Mouse (Mus musculus): Measurements from ENCODE around the gene Cox7a2. TPM values are rescaled to one million over a fixed set of nuclear protein-coding genes. Genes with fewer than 3 reads are reported as not detected.

The Cox7a2 gene
- polyA plus RNA-seq, 1 experiment from 2014 or later: 965 TPM

DNA sequence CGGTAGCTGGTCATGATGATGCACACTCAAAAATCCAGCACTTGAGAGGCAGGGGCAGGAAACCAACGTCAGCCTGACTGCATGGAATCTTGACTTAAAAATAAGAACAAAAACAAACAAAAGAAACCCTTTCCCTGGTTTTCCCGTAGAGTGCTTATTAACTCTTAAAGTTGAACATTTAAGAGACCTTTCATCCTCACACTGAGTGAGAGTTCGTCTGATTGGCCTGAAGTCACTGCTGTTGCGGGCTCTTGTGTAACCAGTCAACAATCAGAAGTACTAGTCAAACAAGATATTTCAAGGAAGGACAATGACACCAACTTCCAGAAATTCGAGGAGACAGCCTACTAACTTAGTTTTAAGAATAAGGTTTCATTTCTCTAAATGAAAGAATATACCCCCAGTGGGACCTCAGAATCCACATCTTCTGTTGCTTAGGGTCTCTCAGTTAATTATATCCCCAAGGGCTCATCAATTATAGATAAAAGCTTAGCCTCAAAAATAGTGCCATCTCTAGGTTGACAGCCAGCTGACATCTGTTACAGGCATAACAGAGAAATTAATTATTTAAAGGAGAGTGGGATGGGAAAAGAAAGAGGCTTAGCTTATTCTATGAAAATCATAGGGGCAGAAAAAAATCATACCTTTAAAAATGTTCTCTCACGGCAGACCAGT lies 36.9 kb upstream of the Cox7a2 start:
- Histone ChIP-seq H3K36me3 (ENCODE audit: control insufficient read depth, insufficient read depth, low read length) (no peaks in the 10 kb centered on the region), H3K4me3 (ENCODE audit: low read depth, low read length) (no peak overlapping the region), H3K9ac (ENCODE audit: low read length) (no peak overlapping the region), H3K27me3 (ENCODE audit: control insufficient read depth, insufficient read depth, low read length) (no peaks in the 10 kb centered on the region), H3K4me1 (replicated peaks; ENCODE audit: control insufficient read depth, insufficient read depth) (peaks cover 2% of the 10 kb centered on the region; the same call in 1 of the 2 replicates), H3K27ac (replicated peaks) (no peak overlapping the region), H3K4me2 (replicated peaks; ENCODE audit: low read depth) (no peak overlapping the region), H3K9me3 (ENCODE audit: control insufficient read depth, low read length) (no peaks in the 10 kb centered on the region)
- DNase-seq (ENCODE audit: low spot score) (no peak), ATAC-seq (ENCODE audit: low FRiP score, low TSS enrichment) (no peak)
- 47% methylated on average over 7 of the region's 7 CpGs for WGBS
- TF ChIP-seq CTCF (IDR thresholded peaks at IDR 0.05; ENCODE audit: low read depth) (no peak), EP300 (optimal IDR thresholded peaks at IDR 0.05) (no peak)

- H3K9ac ChIP-seq (ENCODE audit: low read length): no peak overlapping the region
- WGBS: 81% methylated on average over 1 of the region's 1 CpGs
Observed at GRCm38 (mm10) chr9:79795076-79795475, 35.4 kb upstream of the Cox7a2 start.

GRCm38 (mm10) chr9:79792841-79793835 lies 33.5 kb upstream of the Cox7a2 start, which contains the start of gene Tmem30a:
TSS of gene Tmem30a (minus strand) at chr9:79793507.
- DNase-seq (ENCODE audit: low spot score) (peak; percentile 93), ATAC-seq (ENCODE audit: low FRiP score, low TSS enrichment) (peak; percentile 97)
- H3K4me3 ChIP-seq (ENCODE audit: low read depth, low read length): peak within 1 kb of the TSS; percentile 92
- WGBS: under 1% methylated on average over 79 of the region's 91 CpGs
- H3K9me3 ChIP-seq (ENCODE audit: control insufficient read depth, low read length): no peaks in the 10 kb centered on the region
- no peaks in the 10 kb centered on the region for H3K27me3 ChIP-seq (ENCODE audit: control insufficient read depth, insufficient read depth, low read length)
- H3K36me3 ChIP-seq (ENCODE audit: control insufficient read depth, insufficient read depth, low read length): no peaks in the 10 kb centered on the region
- H3K4me1 ChIP-seq (replicated peaks; ENCODE audit: control insufficient read depth, insufficient read depth): peaks cover 2% of the 10 kb centered on the region; the same call in 1 of the 2 replicates
- H3K27ac ChIP-seq (replicated peaks): peak within 1 kb of the TSS; percentile 93
- TF ChIP-seq CTCF (IDR thresholded peaks at IDR 0.05; ENCODE audit: low read depth) (no peak), EP300 (optimal IDR thresholded peaks at IDR 0.05) (peak; percentile 60)
- peak within 1 kb of the TSS; percentile 74 for H3K4me2 ChIP-seq (replicated peaks; ENCODE audit: low read depth)
- peak within 1 kb of the TSS; percentile 96 for H3K9ac ChIP-seq (ENCODE audit: low read length)

More at GRCm38 (mm10) chr9:79795076-79795475, 35.4 kb upstream of the Cox7a2 start:
- DNase-seq (ENCODE audit: low spot score) (no peak), ATAC-seq (ENCODE audit: low FRiP score, low TSS enrichment) (no peak)
- no peaks in the 10 kb centered on the region for H3K9me3 ChIP-seq (ENCODE audit: control insufficient read depth, low read length)
- H3K27ac ChIP-seq (replicated peaks): no peak overlapping the region
- no peaks in the 10 kb centered on the region for H3K27me3 ChIP-seq (ENCODE audit: control insufficient read depth, insufficient read depth, low read length)
- no peaks in the 10 kb centered on the region for H3K36me3 ChIP-seq (ENCODE audit: control insufficient read depth, insufficient read depth, low read length)
- no peak overlapping the region for H3K4me3 ChIP-seq (ENCODE audit: low read depth, low read length)
- peaks cover 2% of the 10 kb centered on the region; the same call in 1 of the 2 replicates for H3K4me1 ChIP-seq (replicated peaks; ENCODE audit: control insufficient read depth, insufficient read depth)
- H3K4me2 ChIP-seq (replicated peaks; ENCODE audit: low read depth): no peak overlapping the region
- TF ChIP-seq EP300 (optimal IDR thresholded peaks at IDR 0.05): no peak
- TF ChIP-seq CTCF (IDR thresholded peaks at IDR 0.05; ENCODE audit: low read depth): no peak

- Histone ChIP-seq H3K4me3 (ENCODE audit: low read depth, low read length) (no peak overlapping the region), H3K27me3 (ENCODE audit: control insufficient read depth, insufficient read depth, low read length) (no peaks in the 10 kb centered on the region), H3K9me3 (ENCODE audit: control insufficient read depth, low read length) (no peaks in the 10 kb centered on the region), H3K36me3 (ENCODE audit: control insufficient read depth, insufficient read depth, low read length) (no peaks in the 10 kb centered on the region), H3K4me1 (replicated peaks; ENCODE audit: control insufficient read depth, insufficient read depth) (no peaks in the 10 kb centered on the region), H3K27ac (replicated peaks) (no peak overlapping the region), H3K4me2 (replicated peaks; ENCODE audit: low read depth) (no peak overlapping the region), H3K9ac (ENCODE audit: low read length) (no peak overlapping the region)
- DNase-seq (ENCODE audit: low spot score) (no peak), ATAC-seq (ENCODE audit: low FRiP score, low TSS enrichment) (no peak)
- WGBS: 45% methylated on average over 2 of the region's 2 CpGs
- TF ChIP-seq CTCF (IDR thresholded peaks at IDR 0.05; ENCODE audit: low read depth) (no peak), EP300 (optimal IDR thresholded peaks at IDR 0.05) (no peak)
Observed at GRCm38 (mm10) chr9:79785794-79786085, 26.1 kb upstream of the Cox7a2 start.

DNA sequence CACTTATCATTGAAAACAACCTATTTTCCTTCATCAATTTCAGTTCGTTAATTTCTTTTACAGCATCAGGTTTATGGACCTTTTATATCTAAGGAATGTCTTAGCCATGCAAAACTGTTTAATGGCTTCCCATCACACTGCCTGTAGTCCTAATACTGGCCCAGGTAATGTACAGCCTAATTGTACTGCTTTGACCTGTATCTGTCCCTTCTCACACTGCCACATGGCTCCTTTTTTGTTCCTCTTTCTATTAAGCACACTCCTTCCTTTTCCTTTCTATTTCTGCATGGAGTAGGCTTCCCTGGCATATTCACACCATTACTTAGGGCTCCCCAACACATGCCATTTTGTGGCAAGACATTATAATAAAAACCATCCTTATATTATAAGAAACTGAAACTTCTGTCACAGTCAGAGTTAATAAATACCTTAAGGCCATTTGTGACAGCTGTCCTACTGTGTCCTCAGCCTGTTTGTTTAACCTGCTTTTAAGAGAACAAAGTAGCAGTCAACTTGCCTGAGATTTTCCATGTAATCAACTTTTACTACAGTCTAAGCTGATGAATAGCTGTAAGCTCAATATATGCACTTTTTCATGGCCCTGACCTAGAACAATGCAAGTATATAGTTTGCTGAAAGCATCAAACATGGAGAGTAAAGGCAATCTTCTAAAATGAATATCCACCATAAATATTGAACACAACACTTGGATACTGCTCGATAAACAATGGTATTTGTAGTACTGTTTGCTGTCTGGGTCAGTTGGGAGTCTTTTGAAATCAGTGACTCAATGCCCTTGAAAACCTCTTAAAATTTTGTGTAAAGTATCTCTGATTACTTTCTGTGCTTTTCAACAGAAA lies 25.5 kb upstream of the Cox7a2 start:
- no peak overlapping the region for H3K4me3 ChIP-seq (ENCODE audit: low read depth, low read length)
- 90% methylated on average over 2 of the region's 2 CpGs for WGBS

More for the DNA sequence above, 25.5 kb upstream of the Cox7a2 start:
- Histone ChIP-seq H3K27me3 (ENCODE audit: control insufficient read depth, insufficient read depth, low read length) (no peaks in the 10 kb centered on the region), H3K9me3 (ENCODE audit: control insufficient read depth, low read length) (no peaks in the 10 kb centered on the region), H3K9ac (ENCODE audit: low read length) (no peak overlapping the region), H3K27ac (replicated peaks) (no peak overlapping the region), H3K36me3 (ENCODE audit: control insufficient read depth, insufficient read depth, low read length) (no peaks in the 10 kb centered on the region), H3K4me2 (replicated peaks; ENCODE audit: low read depth) (no peak overlapping the region), H3K4me1 (replicated peaks; ENCODE audit: control insufficient read depth, insufficient read depth) (no peaks in the 10 kb centered on the region)
- DNase-seq (ENCODE audit: low spot score) (no peak), ATAC-seq (ENCODE audit: low FRiP score, low TSS enrichment) (no peak)
- TF ChIP-seq EP300 (optimal IDR thresholded peaks at IDR 0.05) (no peak), CTCF (IDR thresholded peaks at IDR 0.05; ENCODE audit: low read depth) (no peak)
